Mouse (Mus musculus) liver, adult 2 months (tissue): ENCODE data around the gene Fmo2.

ENCODE experiments used
- CTCF ChIP-seq: fragments of 200-500 bp; IDR thresholded peaks from 2 replicates; pipeline ENCODE4 v1.5.1; 2011; ENCODE audit warnings: low read depth, low read length, control low read depth
- POLR2A ChIP-seq: fragments of 200-500 bp; IDR thresholded peaks from 2 replicates; pipeline ENCODE4 v1.6.1; 2011; ENCODE audit warnings: low read length, control low read depth; ENCODE audit not compliant: insufficient read depth; ENCODE audit errors: extremely low read depth

- TF ChIP-seq POLR2A = no peak
- no peak for TF ChIP-seq CTCF
Observed at GRCm38 (mm10) chr1:162930631-162931030, 32.1 kb upstream of the Fmo2 start.
